Mouse (Mus musculus) frontal cortex, adult (tissue): ENCODE results near the gene Batf3.

Experiments used
- ATAC-seq: cut with Nextera tagmentation; 2 replicates; pipeline ENCODE4 v1.9.2; 2017; ENCODE audit warnings: mild to moderate bottlenecking, moderate library complexity, mixed read lengths; ENCODE audit not compliant: low TSS enrichment

Batf3 gene

DNA sequence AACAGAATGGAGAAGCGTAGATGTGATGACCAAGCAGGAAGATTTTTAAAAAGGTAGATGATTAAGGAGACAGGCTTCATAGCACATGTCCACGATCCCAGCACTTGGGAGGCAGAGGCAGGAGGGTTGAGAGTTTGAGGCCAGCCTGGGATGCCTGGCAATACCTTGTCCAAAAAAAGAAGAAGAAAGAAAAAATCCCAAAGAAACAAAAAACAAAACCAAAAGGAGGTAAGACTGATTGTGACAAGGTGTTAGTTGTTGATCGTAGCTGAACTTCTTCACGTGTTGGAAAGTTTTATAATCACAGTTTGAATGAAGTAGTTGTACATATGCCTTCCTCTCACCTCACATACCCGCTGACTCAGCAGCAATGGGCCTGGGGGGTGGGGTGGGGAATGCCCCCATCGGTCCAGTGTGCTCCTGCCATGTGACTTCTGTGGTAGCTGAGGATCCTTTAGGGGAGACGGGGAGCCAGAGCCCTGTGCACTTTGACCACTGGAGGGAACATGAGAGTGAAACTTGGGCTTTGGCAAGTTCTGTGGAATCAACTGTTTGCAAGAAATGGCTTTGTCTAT, 11.3 kb upstream of the Batf3 start:
- no peak for ATAC-seq

DNA sequence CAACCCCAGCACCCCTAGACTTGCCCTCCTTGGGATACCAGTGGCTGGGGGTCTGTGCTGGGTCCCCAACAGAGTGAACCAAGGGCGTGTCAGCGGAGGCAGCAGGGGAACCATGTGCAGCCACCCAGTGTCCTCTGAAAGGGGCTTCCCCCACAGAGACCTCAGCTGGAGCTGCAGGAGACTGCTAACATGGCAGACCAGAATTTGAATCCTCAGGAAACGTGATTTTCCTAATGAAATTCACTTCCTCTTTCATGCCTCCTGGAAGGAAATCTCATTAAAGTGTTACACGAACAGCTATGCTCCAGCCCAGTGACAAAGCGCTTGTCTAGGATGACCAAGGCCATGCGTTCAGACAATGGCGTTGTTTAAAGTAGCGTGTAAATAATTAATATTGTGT, 10.7 kb upstream of the Batf3 start:
- ATAC-seq, result no peak

DNA sequence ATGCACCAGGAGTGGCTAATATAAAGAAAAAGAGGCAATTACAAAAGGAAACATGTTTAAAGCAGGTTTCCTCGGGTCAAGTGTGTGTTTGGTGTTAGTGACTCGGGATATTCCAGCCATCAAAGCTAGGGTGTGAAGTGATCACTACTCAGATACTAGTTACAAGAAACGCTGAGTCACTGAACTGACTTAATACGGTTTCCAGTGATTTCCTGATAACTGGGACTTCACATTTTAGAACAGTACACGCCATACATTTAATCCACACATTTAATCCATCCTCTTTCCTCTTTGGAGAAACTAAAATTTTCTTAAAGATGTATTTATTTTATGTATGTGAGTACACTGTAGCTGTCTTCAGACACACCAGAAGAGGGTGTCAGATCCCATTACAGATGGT, 9.7 kb upstream of the Batf3 start:
- ATAC-seq, result no peak

DNA sequence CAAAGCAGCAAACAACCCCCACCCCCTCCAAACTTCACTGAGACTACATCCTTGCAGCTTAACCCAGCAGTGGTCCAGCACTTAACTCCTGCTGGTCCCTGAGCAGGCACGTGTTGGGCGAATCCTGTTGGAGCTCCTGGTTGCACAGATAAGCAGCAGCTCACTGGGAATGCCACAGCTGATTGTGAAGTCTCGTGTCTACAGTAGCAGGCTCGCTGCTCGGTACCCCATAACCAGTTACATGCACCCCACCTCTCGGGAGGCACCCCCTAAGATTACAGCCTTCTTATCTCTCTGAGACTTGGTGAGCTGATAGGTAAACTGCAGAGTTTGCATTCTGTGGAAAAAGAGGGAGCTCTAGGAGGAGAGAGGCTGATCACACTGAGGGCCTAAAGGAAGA, 8.3 kb upstream of the Batf3 start:
- no peak for ATAC-seq

DNA sequence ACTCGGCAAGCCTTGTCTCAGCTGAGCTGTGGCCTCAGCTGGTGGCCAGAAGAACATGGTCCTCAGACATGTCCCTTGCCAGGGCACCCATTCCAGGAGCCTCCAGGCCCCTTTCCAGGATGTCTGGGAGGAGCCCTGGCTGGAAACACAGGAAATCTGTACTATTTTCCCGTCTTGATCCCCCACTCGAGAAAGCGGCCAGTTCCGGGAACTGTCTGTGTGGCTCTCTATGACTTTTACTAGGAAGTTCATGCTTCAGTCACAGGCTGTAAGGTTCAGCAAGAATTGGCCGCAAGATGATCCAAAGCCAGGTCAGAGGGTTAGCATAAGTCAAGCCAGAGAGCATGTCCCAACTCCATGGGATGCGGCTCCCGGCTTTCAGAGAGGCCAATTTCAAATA, 5.6 kb upstream of the Batf3 start:
- no peak for ATAC-seq

DNA sequence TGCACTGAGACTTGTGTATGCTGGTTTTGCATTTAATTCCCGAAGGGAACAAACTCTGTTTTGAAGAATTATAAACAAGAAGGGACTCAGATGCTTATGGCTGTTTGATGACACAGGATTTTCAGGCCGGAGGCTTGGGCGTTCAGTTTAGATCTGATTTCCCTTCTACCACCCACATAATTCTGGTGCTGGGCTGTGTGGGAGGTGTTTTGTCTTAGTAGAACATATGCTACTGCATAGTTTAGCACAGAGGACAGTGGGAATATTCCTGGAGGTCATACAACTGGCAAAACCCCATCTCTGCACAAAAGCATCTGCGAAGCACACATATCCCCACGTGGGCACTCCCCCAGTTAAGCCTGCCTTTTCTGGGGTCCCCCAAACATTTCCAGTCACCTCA, 4.1 kb upstream of the Batf3 start:
- peak; percentile 83 for ATAC-seq

DNA sequence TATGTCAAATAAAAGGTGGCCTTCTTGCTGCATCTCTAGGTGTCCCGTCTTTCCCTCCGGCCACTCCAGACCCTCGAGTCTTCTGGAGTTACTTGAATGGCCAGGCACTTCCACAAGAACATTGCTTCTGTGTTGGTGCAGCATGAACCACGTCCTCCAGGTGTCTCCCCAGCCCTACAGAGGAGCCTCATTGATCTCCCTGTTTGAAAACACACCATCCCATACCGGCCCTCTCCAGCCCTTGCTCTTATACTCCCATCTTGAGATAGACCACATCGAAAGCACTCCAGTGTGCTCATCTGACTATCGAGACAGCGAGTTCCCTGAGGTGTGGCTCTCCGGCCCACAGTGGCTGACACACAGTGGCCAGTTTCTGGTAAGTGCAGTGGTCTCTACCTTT, 2.6 kb upstream of the Batf3 start:
- ATAC-seq, result peak; percentile 27; the same call in 1 of the 2 replicates

DNA sequence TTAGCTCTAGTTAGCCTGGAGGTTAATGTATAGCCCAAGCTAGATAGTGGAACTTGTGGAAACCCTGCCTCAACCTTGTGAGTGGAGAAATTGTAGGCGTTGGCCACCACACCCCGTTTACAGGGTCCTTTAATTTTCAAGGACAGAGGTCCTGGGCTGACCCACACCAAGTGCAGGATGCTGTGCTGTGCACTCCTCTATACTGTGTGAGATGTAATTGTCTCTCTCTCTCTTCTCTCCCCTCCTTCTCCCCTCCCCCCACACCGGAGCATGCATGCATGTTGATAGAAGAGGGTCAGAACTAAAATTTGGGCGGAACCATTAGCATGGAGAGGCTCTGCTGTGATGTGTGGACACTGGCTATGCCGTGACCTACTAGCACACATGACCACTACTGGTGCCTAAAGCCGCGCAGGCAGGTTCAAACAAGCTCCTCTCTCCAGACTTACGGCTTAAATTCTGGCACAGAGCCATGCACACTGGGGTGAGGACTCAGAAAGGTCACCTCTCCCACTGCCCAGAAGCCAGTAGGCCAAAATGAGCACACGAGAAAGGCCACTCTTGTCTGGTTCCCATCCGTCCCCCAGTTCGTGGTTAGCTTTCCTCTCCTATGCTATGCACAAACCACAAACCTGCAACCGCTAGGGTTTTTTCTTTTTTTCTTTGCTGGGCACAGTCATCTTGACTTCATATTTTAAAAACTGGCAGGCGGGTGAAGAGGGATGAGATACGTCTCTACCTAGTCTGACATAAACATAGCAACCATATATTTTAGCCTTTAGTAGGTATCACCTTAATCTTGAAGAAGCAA, 571 bp upstream of the Batf3 start:
- no peak for ATAC-seq

DNA sequence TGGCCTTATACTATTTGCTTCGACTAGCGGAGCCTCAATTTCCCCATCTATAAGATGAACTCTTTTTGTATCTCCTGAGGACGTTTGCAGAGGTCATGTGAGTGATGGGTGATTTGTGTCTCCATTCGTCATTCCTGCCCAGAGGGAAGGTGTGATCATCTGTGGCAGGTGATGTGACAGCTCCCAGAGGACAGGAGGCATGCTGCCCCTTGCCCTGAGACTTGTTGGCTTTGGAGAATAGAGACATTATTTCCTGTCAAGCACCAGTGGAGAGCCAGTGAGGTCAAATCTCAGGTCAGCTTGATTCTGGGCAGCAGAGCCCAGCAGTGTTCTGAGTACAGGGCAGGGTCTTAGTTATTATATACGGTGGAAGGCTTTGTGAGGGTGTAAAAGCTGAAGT, 1.5 kb downstream of the Batf3 start:
- no peak for ATAC-seq

DNA sequence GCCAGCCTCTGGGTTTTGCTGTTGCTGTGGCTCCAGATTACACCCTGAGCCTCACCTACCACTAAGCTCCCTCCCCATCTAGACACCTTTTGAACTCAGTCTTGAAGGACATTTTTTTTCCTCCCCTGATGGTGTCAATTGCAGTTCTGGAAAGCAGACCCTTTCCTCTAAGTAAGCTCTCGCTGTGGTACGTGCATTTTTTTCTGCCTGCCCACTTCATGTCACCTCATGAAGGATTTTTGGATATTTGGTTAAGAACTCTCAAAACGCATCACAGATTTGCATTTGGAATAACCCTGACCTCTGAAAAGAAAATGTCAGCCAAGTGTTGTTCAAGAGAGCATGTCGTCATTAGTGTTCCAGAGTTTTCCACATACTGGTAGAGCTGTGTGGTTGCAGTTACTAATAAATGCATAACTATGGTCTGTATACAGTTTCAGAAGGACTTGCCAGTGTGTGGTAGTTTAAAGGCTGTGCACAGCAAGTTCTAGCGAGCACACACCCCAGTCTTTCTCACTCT, 2.2 kb downstream of the Batf3 start:
- ATAC-seq, result no peak

DNA sequence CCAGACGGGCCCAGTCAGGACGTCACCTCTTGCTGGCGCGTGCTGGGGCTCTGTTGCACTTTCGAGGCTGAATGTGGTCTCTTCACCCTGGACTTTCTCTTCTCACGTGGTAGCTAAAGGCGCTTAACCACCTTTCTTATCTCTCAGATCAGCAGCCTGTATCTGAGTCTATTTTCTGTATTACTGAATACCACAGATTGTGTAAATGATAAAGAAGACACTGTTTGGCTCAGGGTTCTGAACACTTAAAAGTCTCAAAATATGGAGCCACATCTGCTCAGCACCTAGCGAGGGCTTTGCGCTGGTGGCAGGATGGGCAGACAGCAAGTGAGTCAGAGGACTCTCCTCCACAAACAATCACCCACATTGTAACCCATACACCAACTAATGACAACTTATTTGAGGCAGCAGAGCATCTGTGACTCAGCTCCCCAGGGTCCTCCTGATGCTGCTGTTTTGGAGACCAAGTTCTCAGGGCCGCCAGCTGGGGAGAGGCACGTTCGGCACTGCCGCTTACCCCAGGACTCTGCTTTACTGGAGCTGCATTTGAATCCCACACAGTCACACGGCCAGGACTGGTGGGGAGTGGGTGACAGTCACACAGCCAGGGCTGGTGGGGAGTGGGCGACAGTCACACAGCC, 5.2 kb downstream of the Batf3 start:
- ATAC-seq, result no peak

DNA sequence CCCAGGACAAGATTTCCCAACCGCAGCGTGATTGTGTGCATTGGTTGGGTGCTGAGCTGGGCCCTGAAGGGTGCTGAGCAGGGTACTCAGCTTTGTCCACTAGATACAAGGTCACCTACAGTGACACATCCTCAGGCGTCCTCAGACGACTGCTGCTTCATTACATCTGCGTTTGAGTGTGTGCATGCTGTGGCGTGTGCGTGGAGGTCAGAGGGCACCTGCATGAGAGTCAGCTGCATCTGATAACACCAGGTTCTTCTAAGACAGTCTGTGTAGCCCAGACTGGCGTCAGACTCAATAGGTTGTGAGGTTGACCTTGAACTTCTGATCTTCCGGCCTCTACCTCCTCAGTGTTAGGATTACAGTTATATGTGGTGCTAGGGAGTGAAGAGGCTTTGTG, 7.6 kb downstream of the Batf3 start:
- no peak for ATAC-seq

DNA sequence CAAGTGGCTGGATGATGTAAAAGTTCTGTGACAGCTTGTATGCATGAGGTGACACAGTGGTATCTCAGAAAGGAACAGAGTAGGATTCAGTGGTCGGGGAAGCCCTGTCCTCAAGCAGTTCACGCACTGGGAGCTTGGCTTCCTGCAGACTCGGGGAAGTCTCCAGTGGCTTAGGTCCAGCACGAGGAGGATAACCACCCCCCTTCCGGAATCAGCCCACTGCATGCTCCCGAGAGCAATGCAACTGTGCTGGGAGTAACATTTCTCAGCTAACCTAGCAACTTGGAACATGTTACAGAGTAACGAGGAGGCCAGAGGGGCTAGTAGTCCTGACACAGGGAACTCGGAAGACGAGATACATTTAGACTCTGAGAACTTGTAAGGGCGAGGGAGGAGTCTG, 9.7 kb downstream of the Batf3 start:
- ATAC-seq, result no peak

DNA sequence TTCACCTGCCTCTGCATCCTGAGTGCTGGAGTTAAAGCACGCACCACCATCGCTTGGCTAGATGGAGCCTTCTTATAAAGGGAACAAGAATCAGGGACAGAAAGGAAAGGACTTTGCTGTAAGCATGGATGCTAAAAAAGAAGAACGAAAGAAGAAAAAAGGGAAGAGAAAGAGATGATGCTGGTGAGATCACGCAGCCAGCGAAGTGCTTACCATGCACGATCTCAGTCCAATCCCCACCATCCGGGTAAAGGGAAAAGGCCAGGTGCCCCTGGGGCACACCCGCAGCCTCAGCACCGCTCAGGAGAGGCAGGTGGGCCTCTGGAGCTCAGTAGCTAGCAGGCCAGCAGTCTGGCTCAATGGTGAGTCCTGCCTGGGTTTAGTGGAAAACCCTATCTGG, 12.3 kb downstream of the Batf3 start:
- ATAC-seq, result no peak

DNA sequence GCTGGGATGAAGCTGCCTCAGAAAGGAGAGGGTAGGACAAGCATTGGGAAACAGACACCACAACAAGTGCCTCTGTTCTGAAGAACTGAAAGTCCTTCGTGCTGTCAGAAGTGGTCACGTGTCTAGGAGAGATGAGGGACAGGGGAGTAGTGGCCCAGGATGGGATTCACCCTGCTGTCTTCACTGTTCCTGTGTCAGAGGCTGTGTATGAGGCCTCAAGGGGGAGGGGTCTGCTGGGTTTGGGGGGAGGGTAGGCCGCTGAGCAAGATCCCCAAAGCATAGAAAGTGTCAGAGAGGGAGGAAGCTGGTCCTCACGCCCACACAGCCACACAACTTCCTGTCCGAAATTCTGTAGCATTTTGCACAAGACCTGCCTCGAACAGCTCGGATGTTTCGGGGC, 13.5 kb downstream of the Batf3 start:
- ATAC-seq, result no peak

DNA sequence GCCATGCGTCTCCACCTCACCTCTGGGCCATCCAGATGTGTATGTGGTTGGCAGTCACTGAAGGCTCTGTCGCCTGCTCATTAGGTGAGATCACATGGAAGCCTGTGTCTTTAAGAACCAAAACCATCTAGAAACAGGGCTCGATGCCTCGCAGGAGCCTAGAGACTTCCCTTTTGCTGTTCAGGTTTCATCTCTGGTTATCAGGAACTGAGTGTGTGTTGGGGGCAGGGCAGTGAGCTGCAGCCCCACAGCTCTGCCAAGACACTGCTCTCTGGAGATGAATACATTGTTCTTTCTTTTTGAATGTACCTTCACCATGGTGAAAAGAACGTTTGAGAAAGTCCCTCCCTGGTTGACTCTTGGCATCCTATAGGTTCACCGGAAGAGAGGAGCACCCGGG, 17.2 kb downstream of the Batf3 start:
- ATAC-seq, result no peak

DNA sequence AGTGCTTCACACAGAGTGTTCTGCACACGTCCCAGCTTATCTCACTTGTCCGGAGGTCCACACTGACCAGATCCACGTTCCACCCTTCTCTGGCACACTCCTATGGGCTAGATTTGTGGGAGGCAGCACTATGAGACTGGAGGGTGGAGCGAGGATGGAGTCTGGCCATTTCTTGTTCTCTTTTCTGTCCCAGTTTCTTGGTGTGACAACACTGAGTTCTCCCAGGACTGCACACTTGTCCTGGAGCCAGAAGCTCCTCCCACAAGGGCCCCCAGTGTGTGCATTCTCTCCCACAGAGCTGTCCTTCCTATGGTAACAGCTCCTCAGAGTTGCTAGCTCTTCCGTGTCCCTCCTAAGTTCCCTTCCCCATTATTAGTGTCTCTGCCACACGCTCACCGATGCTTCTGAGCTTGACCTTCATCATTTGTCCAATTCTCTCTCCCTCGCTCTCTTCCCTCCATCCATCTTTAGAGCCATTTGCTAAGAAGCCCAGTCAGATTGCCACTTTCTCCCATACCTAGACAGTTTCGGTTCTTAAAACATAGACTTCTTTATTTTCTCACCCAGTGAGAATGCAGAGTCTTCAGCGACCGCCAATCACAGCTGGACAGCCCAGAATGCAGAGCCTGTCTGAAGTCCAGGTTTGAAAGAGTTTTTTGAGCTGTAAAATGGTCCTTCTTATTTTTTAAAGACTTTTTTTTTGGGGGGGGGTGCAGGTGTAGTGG, 18.0 kb downstream of the Batf3 start:
- ATAC-seq, result peak; percentile 73; the same call in 1 of the 2 replicates

DNA sequence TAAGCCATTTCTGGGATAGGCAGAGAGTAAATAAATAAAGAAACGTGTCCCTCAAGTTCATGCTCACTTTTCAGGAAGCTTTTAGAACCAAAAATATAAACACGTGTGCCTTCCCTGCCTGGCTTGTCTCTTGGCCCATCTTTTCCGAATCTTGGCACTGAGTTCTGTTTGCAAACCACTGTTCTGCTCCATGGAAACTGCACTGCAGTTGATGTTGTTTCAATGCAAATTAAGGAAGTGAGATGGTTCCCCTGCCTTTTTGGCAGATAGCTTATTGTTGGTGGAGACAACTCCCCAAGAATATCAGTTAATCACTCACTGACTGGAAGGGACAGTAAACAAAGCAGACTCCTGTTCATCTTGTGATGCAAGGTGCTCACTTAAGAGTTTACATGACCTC, 25.1 kb downstream of the Batf3 start:
- no peak for ATAC-seq

DNA sequence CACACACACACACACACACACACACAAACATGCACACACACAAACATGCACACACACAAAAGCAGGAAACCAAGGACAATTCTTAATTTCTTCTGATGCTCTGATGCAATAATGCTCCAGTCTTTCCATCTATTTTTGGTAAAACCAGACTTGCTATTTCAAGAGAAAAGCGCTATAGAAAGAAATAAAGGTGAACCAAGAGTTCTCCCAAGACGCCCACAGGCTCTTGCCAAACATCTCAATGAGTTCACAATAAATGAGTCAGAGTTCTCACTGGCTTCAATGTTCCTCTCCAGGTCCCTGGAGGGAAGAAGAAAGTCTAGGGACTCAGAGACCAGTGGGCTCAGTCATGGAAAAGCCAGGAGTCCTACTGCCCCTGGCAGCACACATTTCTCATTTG, 26.0 kb downstream of the Batf3 start:
- ATAC-seq, result 0 out of 2 replicates have a peak, but pooled peaks have one; percentile 29

DNA sequence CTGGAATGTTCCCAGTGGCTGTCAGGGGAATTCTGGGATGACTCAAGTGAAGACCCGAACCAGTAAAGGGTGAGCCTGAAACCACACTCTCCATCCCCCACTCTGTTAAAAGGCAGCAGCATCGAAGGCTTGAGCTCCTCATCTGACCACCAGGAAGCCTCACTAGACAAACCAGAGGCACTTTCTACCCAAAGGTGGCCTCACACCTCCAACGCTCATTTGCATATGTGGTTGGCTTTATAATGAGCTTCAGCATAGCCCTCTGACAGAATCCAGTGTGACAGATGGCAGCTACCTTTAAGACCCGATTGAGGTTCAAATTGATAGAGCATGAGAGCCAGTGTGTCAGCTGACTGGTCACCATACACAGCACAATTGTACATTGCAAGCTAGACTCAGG, 26.6 kb downstream of the Batf3 start:
- ATAC-seq, result no peak

DNA sequence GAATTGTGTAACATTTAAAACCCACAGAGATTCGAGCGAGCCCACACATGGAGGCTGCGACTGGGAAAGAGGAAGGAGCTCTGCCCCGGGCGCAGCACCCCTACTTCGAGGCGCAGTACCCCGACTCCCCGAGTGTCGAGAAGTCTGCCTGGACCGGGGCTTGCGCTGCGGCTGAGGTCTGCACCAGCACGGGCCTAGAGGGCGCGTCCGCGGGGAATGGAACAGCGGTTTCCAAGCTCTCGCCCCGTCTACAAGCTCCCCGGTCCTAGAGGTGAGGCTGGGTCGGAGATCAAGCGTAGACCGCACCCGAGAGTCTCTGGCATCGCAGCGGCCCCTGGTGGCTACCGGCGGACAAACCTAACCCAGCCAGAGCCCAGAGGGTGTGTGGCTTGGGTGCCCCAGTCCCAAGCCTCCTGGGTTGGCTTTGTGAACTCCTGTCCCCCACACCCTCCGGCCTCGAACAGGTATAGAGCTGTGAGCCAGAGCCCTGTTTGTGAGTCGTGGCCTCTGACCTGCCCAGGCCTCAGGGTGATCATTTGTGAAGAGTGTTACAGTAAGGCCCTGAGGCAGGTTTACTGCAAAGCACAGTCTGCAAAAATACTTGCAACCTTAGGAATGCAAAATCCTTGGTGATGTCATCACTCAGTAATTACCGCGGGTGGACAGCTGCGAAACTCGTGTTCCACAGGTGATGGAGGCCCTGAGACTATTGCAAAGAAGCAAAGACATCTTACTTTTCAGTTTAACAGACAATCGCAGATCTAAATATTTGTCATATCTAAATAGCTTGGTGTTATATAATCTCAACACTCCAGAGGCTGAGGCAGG, 28.4 kb downstream of the Batf3 start:
- ATAC-seq, result peak; percentile 87
